Mouse (Mus musculus) testis, postnatal 10 days (tissue): ENCODE results near the gene Kdm1b.

Source experiments
- DNase-seq: peaks from one replicate; pipeline ENCODE4 v3.0.0; 2021; ENCODE audit warnings: low spot score

Gene Kdm1b

DNA sequence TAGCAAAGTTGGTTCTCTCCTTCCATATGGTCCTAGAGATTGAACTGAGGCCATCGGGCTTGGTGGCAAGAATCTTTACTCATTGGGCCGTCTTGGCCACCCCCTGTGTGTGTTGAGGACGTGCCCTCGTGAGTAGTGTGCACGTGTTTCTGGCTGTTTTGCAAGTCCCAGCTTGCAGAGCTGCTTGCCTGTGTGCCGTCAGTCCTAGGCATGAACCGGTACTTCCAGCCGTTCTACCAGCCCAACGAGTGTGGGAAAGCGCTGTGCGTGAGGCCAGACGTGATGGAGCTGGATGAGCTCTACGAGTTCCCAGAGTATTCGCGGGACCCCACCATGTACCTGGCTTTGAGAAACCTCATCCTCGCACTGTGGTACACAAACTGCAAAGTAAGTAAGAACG lies 19.5 kb downstream of the Kdm1b start:
- no peak for DNase-seq

DNA sequence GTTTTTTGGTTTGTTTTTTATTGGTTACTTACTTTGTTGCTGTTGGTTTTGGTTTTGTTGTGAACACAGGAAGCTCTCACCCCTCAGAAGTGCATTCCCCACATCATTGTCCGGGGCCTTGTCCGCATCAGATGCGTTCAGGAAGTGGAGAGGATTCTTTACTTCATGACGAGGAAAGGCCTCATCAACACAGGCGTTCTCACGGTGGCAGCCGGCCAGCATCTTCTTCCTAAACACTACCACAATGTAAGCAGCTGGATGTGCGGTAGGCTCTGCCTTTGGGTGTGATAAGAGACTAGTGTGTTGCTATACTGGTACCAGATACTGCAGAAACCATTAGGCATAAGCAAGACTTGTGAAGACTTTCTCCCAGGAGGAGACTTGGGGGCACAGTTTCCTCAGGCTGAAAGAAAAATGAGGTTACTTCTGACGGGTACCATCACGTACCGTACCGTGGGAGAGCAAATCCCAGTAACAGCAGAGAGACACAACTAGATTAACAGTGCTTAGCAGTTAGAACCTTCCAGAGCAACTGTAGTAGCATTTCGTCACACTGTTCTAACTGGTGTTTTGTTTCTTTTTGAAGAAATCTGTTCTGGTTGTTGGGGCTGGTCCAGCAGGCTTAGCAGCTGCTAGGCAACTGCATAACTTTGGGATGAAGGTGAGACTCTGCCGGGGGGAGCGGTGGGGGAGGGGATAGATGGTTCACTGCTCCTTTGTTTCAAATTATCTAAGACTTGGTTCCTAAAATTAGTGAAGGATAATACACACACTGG lies 20.9 kb downstream of the Kdm1b start:
- DNase-seq, result peak; percentile 30

DNA sequence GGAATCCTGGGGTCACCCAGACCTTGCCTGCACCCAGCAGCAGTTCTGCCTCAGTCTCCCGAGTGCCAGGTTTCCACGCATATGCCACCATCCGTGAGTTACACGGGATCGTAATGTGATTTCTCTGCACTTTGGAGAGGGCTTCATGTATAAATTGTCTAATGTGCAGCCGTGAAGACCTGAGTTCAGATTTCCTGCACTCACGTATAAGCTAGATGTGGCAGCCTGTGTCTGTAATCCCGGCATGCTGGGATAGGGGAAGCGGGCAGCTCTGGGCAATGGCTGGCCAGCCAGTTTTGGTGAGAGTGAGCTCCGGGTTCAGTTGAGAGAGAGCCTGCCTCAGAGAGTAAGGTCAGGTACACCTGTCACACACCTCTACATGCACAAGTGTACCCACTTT lies 23.2 kb downstream of the Kdm1b start:
- DNase-seq, result peak; percentile 31

GRCm38 (mm10) chr13:47067001-47067400 lies 23.7 kb downstream of the Kdm1b start:
- peak; percentile 29 for DNase-seq

GRCm38 (mm10) chr13:47070329-47071080 lies 27.2 kb downstream of the Kdm1b start:
- peak; percentile 36 for DNase-seq

DNA sequence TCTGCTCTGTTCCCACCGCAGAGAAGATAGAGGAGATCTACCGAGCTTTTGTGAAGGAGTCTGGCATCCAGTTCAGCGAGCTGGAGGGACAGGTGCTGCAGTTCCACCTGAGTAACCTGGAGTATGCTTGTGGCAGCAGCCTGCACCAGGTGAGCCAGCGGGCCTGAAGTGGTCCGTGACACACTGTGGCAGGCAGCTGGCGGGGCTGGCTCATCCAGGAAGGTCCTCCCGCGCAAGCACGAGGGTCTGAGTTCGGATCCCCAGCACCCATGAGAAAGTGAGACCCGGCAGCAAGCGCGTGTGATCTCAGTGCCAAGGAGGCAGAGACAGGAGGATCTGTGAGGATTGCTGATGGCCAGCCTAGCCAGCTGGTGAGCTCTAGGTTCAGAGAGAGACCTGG lies 28.6 kb downstream of the Kdm1b start:
- DNase-seq, result no peak

- DNase-seq, result no peak
These were observed 29.2 kb downstream of the Kdm1b start for GRCm38 (mm10) chr13:47072484-47072883.

DNA sequence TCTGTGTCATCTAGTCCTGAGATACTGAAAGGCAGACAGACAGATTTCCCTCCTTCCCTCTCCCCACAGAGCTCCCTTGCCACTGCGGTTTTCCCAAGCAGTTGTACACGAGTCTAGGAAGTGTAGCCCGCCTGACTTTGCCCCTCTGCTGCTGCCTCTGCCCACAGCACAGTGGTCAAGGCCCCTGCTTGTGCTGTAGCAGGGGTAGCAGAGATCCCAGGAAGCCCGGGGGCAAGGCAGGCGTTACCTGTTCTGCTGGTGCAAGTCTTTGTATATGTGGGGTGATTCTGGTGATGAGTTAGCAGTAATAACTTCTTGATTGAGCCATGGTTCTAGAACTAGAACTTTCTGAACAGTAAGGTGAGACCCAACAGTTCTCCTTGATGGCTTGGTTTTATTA lies 32.9 kb downstream of the Kdm1b start:
- no peak for DNase-seq

DNA sequence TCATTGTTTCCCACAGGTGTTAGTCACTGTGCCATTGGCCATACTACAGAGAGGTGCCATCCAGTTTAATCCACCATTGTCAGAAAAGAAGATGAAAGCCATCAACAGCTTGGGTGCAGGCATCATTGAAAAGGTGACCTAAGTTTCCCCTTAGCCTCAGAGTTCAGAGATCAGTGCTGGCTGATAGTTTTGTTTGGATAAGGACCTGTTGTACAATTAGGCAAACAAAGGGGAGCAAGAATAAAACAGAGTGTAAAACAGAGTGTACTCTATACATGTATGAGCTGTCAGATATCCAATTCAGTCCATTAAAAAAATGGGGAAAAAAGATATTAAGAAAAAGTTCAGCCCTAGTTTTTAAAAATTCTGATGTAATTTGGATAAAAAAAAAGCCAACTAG lies 34.1 kb downstream of the Kdm1b start:
- DNase-seq, result no peak

- DNase-seq, result no peak
These were observed 35.5 kb downstream of the Kdm1b start for GRCm38 (mm10) chr13:47078799-47079198.

GRCm38 (mm10) chr13:47080905-47081505 lies 37.7 kb downstream of the Kdm1b start:
- DNase-seq, result no peak

- DNase-seq, result no peak
These were observed 45.1 kb downstream of the Kdm1b start for GRCm38 (mm10) chr13:47088433-47088832.

GRCm38 (mm10) chr13:47089271-47089670 lies 46.0 kb downstream of the Kdm1b start:
- no peak for DNase-seq

GRCm38 (mm10) chr13:47093791-47094190 lies 50.5 kb downstream of the Kdm1b start:
- DNase-seq, result no peak

GRCm38 (mm10) chr13:47096591-47096990 lies 53.3 kb downstream of the Kdm1b start:
- no peak for DNase-seq

DNA sequence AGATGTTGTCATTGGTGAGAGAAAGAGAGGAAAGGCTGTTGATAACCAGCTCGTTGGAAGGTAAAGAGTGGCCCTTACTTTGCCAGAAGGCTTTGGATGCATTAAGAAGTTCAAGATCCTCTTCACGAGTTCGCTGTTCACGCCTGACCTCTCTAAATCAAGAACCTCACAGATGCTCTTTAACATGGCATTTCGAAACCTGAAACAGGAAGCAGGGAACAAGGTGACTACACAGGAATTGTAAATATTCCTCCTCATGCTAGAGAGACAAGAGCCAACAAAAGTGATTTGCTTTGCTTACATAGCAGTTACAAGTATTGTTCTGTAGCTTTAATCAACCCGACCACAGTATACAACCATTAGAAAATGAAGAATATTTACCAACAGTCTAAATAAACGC lies 56.0 kb downstream of the Kdm1b start:
- DNase-seq, result no peak

DNA sequence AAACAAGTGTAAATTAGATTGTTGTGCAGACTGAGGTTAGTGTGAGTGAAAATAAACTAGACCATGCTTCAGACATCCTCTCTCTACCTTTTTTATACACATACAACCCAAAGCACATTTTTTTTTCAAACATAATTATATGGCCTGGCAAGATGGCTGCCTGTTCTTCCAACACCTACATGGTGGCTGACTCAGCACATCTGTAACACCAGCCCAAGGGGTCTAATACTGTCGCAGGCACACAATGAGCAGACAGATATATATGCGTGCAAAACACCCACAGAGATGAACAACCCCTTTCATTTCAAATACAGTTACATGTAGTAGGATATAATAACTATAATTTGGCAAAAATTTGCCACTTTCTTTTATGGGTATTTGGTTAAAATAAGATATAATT lies 57.3 kb downstream of the Kdm1b start:
- no peak for DNase-seq

- no peak for DNase-seq
These were observed 60.8 kb downstream of the Kdm1b start for GRCm38 (mm10) chr13:47104146-47104545.

DNA sequence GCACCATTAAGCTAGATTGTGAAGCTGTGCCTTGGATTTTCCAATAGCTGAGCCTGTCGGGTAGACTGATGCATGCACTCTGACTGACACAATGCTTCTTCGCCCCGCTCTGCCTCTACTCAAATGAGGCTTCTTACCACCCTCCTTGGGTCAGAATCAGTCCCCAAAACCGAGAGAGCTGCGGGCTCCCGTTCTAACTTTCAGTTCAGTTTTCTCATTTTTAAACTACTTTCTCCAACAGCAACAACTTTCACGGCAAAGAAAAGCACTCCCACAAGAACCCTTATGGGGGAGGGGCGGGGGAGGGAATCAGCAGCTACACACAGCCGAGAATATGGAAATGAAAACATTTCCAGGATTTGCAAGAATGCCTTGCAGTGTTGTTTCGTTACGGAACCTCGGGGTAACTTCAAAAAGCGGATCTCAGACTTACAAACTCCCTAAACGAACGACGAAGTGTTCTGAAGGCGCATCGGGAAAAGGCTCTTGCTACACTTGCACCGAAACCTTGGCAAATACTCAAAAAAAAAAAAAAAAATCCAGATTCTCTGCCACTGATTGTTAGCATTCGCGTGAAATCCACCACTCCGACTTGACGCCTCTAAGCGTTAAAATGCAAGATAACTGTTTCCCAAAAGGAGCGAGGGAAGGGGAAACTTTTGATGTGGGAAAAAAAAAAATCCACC lies 61.7 kb downstream of the Kdm1b start:
- peak; percentile 71 for DNase-seq

DNA sequence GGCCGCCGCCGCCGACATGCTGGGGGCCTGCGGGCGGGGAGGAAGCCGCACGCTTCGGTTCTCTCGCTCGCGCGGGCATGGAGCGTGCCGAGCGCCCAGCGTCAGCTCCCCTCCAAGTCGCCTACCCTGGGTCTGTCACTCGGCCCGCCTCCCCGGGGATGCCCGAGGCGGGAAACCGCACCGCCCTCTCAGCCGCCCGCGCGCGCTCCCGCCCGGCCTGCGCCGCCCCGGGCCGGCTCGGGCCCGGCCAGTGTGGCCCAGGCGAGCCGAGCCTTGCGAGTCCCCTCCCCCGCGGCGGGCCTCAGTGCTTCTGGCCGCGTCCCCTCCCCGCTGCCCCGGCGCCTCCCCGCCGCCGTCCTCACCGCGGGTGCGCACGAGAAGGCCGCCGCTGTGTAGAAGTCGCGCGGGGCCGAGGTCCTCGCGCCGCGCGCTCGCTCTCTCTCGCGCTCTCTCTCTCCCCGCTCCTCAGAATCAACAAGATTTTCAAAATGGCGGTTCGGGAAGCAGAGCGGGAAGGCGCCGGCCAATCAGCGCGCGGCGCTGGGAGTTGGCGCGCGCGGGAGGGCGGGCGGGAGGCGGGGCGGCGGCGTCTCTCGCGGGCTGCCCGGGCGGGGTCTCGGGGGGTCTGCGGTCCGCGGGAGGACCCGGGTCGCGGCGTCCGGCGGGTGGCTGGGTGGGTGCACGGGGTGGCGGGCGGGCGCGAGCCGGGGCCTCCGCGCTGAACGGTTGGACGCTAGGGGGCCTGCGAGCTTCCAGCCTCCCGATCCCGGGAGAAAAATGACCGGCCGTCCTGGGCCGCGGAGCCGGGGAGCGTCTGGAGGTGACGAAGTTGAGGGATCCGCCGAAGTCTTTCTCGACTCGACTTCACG lies 62.6 kb downstream of the Kdm1b start, which contains the start of gene Dek:
Gene Dek (minus strand): TSS at position 491 of the 869 bp plus-strand sequence.
- DNase-seq, result peak; percentile 87

DNA sequence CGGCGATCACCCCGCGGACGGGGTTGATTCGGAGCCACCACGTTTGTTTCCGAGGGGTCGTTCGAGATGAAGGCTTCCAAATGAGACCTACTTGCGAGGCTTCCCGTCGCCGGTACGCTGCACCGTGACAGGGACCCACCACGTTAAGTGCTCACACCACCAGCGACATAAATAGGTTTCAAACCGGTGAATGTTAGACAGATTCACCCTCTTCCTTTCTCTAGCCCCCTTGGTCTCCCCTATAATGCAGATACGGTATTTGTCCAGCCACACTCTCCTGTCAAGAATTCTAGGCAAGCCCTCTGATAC lies 63.2 kb downstream of the Kdm1b start:
- no peak for DNase-seq

- no peak for DNase-seq
These were observed 65.9 kb downstream of the Kdm1b start for GRCm38 (mm10) chr13:47109239-47109638.
